Mouse (Mus musculus) E14TG2a.4 (cell line): ENCODE data around the gene Acin1.

ENCODE experiments used
- CTCF ChIP-seq: conservative IDR thresholded peaks from 2 replicates; pipeline ENCODE4 v1.5.1; 2014; ENCODE audit warnings: low read length
- NANOG ChIP-seq: IDR thresholded peaks from 2 replicates; pipeline ENCODE4 v1.6.1; 2014; ENCODE audit warnings: borderline replicate concordance, low read length, mixed read lengths

- TF ChIP-seq CTCF = no peak
- no peak for TF ChIP-seq NANOG
Measured at GRCm38 (mm10) chr14:54706589-54707320, 20.0 kb upstream of the Acin1 start.
